Mouse (Mus musculus) MEL (cell line): Measurements from ENCODE around the gene Fndc1. TPM values are rescaled to one million over a fixed set of nuclear protein-coding genes. Genes with fewer than 3 reads are reported as not detected.

Experiments used
- DNase-seq: peaks from one replicate; pipeline ENCODE4 v3.0.0; 2011; ENCODE audit warnings: low read depth, low spot score
- H3K27ac ChIP-seq: 2 replicates; pipeline ENCODE4 v1.5.1; 2012; ENCODE audit warnings: low read depth, mild to moderate bottlenecking, control low read depth, low read length, moderate library complexity; ENCODE audit not compliant: control insufficient read depth
- H3K27me3 ChIP-seq, 2 experiments: fragments of 150-350 bp in 1 of 2; sonication (generic) in 1 of 2; 2 replicates each; pipeline ENCODE4 v1.6.1; 2012; ENCODE audit warnings: low read length in 2 of 2, mild to moderate bottlenecking in 2 of 2, improper control_type of control experiment in 1 of 2, moderate library complexity in 1 of 2; ENCODE audit not compliant: insufficient read depth in 2 of 2, control insufficient read depth in 1 of 2
- H3K36me3 ChIP-seq, 2 experiments: 2 replicates each; pipeline ENCODE4 v1.6.1; 2012 to 2014; ENCODE audit warnings: low read length in 2 of 2, improper control_type of control experiment in 1 of 2, inconsistent platforms in 1 of 2, mild to moderate bottlenecking in 1 of 2; ENCODE audit not compliant: insufficient read depth in 2 of 2, control insufficient read depth in 1 of 2
- H3K4me1 ChIP-seq, 2 experiments: fragments of 150-350 bp in 1 of 2; sonication (generic) in 1 of 2; 2 replicates each; pipeline ENCODE4 v1.6.1; 2012; ENCODE audit warnings: low read length in 2 of 2, improper control_type of control experiment in 1 of 2, mild to moderate bottlenecking in 1 of 2; ENCODE audit not compliant: insufficient read depth in 2 of 2, control insufficient read depth in 1 of 2
- H3K4me3 ChIP-seq, 2 experiments: fragments of 150-350 bp in 1 of 2; sonication (generic) in 1 of 2; 2 replicates each; pipeline ENCODE4 v1.5.1; 2012; ENCODE audit warnings: low read depth in 2 of 2, low read length in 2 of 2, mild to moderate bottlenecking in 2 of 2, moderate library complexity in 2 of 2, control low read depth in 1 of 2, improper control_type of control experiment in 1 of 2; ENCODE audit not compliant: control insufficient read depth in 1 of 2, insufficient read depth in 1 of 2
- H3K79me2 ChIP-seq: 2 replicates; pipeline ENCODE4 v1.6.1; 2012; ENCODE audit warnings: mild to moderate bottlenecking, low read length, moderate library complexity; ENCODE audit not compliant: control insufficient read depth, poor library complexity, insufficient read depth
- H3K9ac ChIP-seq: 2 replicates; pipeline ENCODE4 v1.6.1; 2012; ENCODE audit warnings: low read depth, mild to moderate bottlenecking, control low read depth, low read length, moderate library complexity; ENCODE audit not compliant: control insufficient read depth, poor library complexity, severe bottlenecking
- H3K9me3 ChIP-seq: fragments of 150-350 bp; sonication (generic); replicated peaks from 2 replicates; pipeline ENCODE4 v1.6.1; 2012; ENCODE audit warnings: mild to moderate bottlenecking, low read length, improper control_type of control experiment, moderate library complexity; ENCODE audit not compliant: insufficient read depth
- BHLHE40 ChIP-seq: IDR thresholded peaks from 2 replicates; pipeline ENCODE4 v1.6.1; 2012; ENCODE audit warnings: low read depth, mild to moderate bottlenecking, inconsistent platforms, low read length, improper control_type of control experiment, borderline replicate concordance
- CHD1 ChIP-seq: IDR thresholded peaks from 2 replicates; pipeline ENCODE4 v1.6.1; 2012; ENCODE audit warnings: low read depth, mild to moderate bottlenecking, inconsistent platforms, low read length, improper control_type of control experiment
- CHD2 ChIP-seq: IDR thresholded peaks from 2 replicates; pipeline ENCODE4 v1.6.1; 2011; ENCODE audit warnings: low read length, improper control_type of control experiment
- CTCF ChIP-seq, 3 experiments: IDR thresholded peaks in 2 of 3; conservative IDR thresholded peaks in 1 of 3; 2 replicates each; pipeline ENCODE4 v1.5.1; 2011 to 2012; ENCODE audit warnings: low read length in 3 of 3, low read depth in 2 of 3, mild to moderate bottlenecking in 2 of 3, improper control_type of control experiment in 1 of 3, inconsistent platforms in 1 of 3, mixed read lengths in 1 of 3, moderate library complexity in 1 of 3; ENCODE audit not compliant: control insufficient read depth in 1 of 3, insufficient read depth in 1 of 3, poor library complexity in 1 of 3, severe bottlenecking in 1 of 3
- E2F4 ChIP-seq: IDR thresholded peaks from 2 replicates; pipeline ENCODE4 v1.6.1; 2011; ENCODE audit warnings: low read depth, low read length, improper control_type of control experiment, borderline replicate concordance
- ELF1 ChIP-seq: IDR thresholded peaks from 2 replicates; pipeline ENCODE4 v1.6.1; 2014; ENCODE audit warnings: low read depth, mild to moderate bottlenecking, inconsistent platforms, low read length, improper control_type of control experiment, moderate library complexity
- ETS1 ChIP-seq: IDR thresholded peaks from 2 replicates; pipeline ENCODE4 v1.6.1; 2012; ENCODE audit warnings: low read depth, mild to moderate bottlenecking, inconsistent platforms, low read length, improper control_type of control experiment, moderate library complexity
- HCFC1 ChIP-seq: IDR thresholded peaks from 2 replicates; pipeline ENCODE4 v1.6.1; 2012; ENCODE audit warnings: low read depth, mild to moderate bottlenecking, inconsistent platforms, low read length, improper control_type of control experiment, moderate library complexity
- JUND ChIP-seq: IDR thresholded peaks from 2 replicates; pipeline ENCODE4 v1.6.1; 2011; ENCODE audit warnings: low read depth, mild to moderate bottlenecking, improper control_type of control experiment, low read length
- MAX ChIP-seq: IDR thresholded peaks from 2 replicates; pipeline ENCODE4 v1.6.1; 2011; ENCODE audit warnings: low read length, improper control_type of control experiment
- MAZ ChIP-seq: IDR thresholded peaks from 2 replicates; pipeline ENCODE4 v1.6.1; 2012; ENCODE audit warnings: low read depth, mild to moderate bottlenecking, inconsistent platforms, low read length, improper control_type of control experiment
- MEF2A ChIP-seq: IDR thresholded peaks from 2 replicates; pipeline ENCODE4 v1.6.1; 2014; ENCODE audit warnings: low read depth, mild to moderate bottlenecking, inconsistent platforms, low read length, improper control_type of control experiment; ENCODE audit not compliant: poor library complexity, insufficient replicate concordance, severe bottlenecking; ENCODE audit errors: extremely low read depth
- MXI1 ChIP-seq: IDR thresholded peaks from 2 replicates; pipeline ENCODE4 v1.6.1; 2011; ENCODE audit warnings: mild to moderate bottlenecking, low read depth, low read length, improper control_type of control experiment
- MYB ChIP-seq: IDR thresholded peaks from 2 replicates; pipeline ENCODE4 v1.6.1; 2011; ENCODE audit warnings: mild to moderate bottlenecking, low read depth, low read length, improper control_type of control experiment
- MYC ChIP-seq: IDR thresholded peaks from 2 replicates; pipeline ENCODE4 v1.6.1; 2011; ENCODE audit warnings: low read depth, mild to moderate bottlenecking, low read length, improper control_type of control experiment, moderate library complexity
- POLR2AphosphoS2 ChIP-seq: IDR thresholded peaks from 2 replicates; pipeline ENCODE4 v1.6.1; 2011; ENCODE audit warnings: low read length, improper control_type of control experiment
- POLR2AphosphoS5 ChIP-seq: IDR thresholded peaks from 2 replicates; pipeline ENCODE4 v1.6.1; 2012; ENCODE audit warnings: low read depth, borderline replicate concordance, mild to moderate bottlenecking, inconsistent platforms, low read length, moderate library complexity, mixed read lengths
- RAD21 ChIP-seq: IDR thresholded peaks from 2 replicates; pipeline ENCODE4 v1.6.1; 2011; ENCODE audit warnings: mild to moderate bottlenecking, low read depth, low read length, improper control_type of control experiment
- RCOR1 ChIP-seq: IDR thresholded peaks from 2 replicates; pipeline ENCODE4 v1.6.1; 2012; ENCODE audit warnings: low read depth, mild to moderate bottlenecking, inconsistent platforms, low read length, improper control_type of control experiment
- SIN3A ChIP-seq: IDR thresholded peaks from 2 replicates; pipeline ENCODE4 v1.6.1; 2012; ENCODE audit warnings: low read length, improper control_type of control experiment, inconsistent platforms
- SMC3 ChIP-seq: IDR thresholded peaks from 2 replicates; pipeline ENCODE4 v1.6.1; 2011; ENCODE audit warnings: low read depth, low read length, improper control_type of control experiment
- TBP ChIP-seq: IDR thresholded peaks from 2 replicates; pipeline ENCODE4 v1.8.0; 2011; ENCODE audit warnings: low read depth, low read length, improper control_type of control experiment
- TCF12 ChIP-seq: IDR thresholded peaks from 2 replicates; pipeline ENCODE4 v1.6.1; 2014; ENCODE audit warnings: low read depth, mild to moderate bottlenecking, inconsistent platforms, low read length, improper control_type of control experiment, moderate library complexity
- UBTF ChIP-seq: IDR thresholded peaks from 2 replicates; pipeline ENCODE4 v1.6.1; 2012; ENCODE audit warnings: low read depth, mild to moderate bottlenecking, inconsistent platforms, low read length, improper control_type of control experiment, moderate library complexity, borderline replicate concordance; ENCODE audit not compliant: insufficient read depth
- ZC3H11A ChIP-seq: IDR thresholded peaks from 2 replicates; pipeline ENCODE4 v1.6.1; 2012; ENCODE audit warnings: low read depth, mild to moderate bottlenecking, inconsistent platforms, low read length, improper control_type of control experiment
- ZKSCAN1 ChIP-seq: IDR thresholded peaks from 2 replicates; pipeline ENCODE4 v1.6.1; 2012; ENCODE audit warnings: low read depth, mild to moderate bottlenecking, inconsistent platforms, low read length, improper control_type of control experiment, moderate library complexity
- ZMIZ1 ChIP-seq: IDR thresholded peaks from 2 replicates; pipeline ENCODE4 v1.6.1; 2012; ENCODE audit warnings: low read depth, mild to moderate bottlenecking, inconsistent platforms, low read length, improper control_type of control experiment, moderate library complexity
- polyA plus RNA-seq, 2 experiments: library from polyadenylated mRNA; stranded (reverse) in 1 of 2; unstranded in 1 of 2; fragments of >175 nt in 1 of 2; fragments of >200 nt in 1 of 2; gene quantifications; 2 replicates each; pipeline versions ENCODE4 v1.2.1 to v1.2.4; 2012; ENCODE audit warnings: low replicate concordance in 2 of 2, low read depth in 1 of 2; ENCODE audit not compliant: insufficient read length in 2 of 2, insufficient read depth in 1 of 2, missing spikeins in 1 of 2
- total RNA-seq: library from RNA; depleted of rRNA; stranded (reverse); fragments of 300-350 nt; gene quantifications from 2 replicates; pipeline ENCODE4 v1.2.3, GENCODE M21; 2012

Fndc1 gene
- total and polyA plus RNA-seq, 3 experiments: 0.04 TPM; not detected in 2

DNA sequence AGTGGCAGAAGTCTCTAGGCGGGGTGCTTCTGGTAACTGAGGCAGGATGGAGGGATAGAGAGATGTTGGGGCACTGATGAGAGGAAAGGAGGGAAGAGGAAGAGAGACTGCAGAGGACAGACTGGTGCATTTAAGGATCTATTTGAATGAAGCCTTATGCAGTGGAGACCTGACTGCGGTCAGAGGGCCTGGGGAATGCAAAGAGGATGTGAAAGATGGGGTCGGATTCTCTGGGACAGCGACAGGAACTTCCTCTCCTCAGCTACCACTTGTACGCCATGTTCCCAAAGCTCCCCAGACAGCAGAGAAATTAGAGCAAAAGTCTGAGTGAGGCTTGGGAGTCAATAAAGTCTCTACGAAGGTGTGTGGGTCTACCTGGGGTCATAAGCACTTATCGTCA lies 42.0 kb upstream of the Fndc1 start:
- no peak for TF ChIP-seq RAD21
- no peak for TF ChIP-seq TBP
- TF ChIP-seq MAX: no peak
- TF ChIP-seq ELF1: no peak
- TF ChIP-seq JUND: no peak
- no peak for TF ChIP-seq MXI1
- no peak for TF ChIP-seq SMC3
- no peak for TF ChIP-seq HCFC1
- TF ChIP-seq CHD2: no peak
- TF ChIP-seq E2F4: no peak
- no peak for TF ChIP-seq SIN3A
- TF ChIP-seq ZMIZ1: no peak
- TF ChIP-seq POLR2AphosphoS5: no peak
- TF ChIP-seq MYB: no peak
- TF ChIP-seq ZKSCAN1: no peak
- TF ChIP-seq TCF12: no peak
- TF ChIP-seq BHLHE40: no peak
- no peak for TF ChIP-seq UBTF
- TF ChIP-seq MYC: no peak
- H3K36me3 ChIP-seq: peaks cover 0 to 2% of the 10 kb centered on the region in 2 experiments; a peak in 1 of 4 replicates
- no peaks in the 10 kb centered on the region for H3K4me1 ChIP-seq
- DNase-seq: no peak
- H3K27me3 ChIP-seq: peaks cover 0 to 2% of the 10 kb centered on the region in 2 experiments; a peak in 1 of 4 replicates
- H3K9me3 ChIP-seq: no peaks in the 10 kb centered on the region
- H3K27ac ChIP-seq: no peak overlapping the region
- H3K4me3 ChIP-seq: no peak overlapping the region
- no peak overlapping the region for H3K9ac ChIP-seq
- H3K79me2 ChIP-seq: no peaks in the 10 kb centered on the region

DNA sequence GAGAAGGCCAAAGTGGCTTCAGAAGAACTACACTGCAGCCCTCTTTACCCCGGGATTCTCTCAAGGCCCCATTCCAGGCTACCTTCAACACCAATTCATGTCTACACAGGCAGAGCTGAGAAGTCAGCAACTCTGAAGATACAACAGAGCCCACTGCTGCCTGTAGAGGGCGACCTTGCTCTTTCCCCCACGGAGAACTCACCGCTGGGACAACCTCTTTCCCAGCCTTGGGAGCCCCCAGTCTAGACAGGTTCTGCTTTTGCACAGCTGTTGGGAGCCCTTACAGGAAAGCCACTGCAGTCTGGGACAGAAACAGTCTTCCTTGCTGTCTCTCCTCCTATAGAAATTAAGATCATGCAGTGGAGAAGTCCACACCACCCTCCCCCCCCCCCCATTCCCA lies 41.5 kb upstream of the Fndc1 start:
- Histone ChIP-seq H3K79me2 (no peaks in the 10 kb centered on the region), H3K4me1 (peaks cover 0 to 3% of the 10 kb centered on the region in 2 experiments; a peak in 1 of 4 replicates), H3K9ac (no peak overlapping the region), H3K27me3 (peaks cover 0 to 2% of the 10 kb centered on the region in 2 experiments; a peak in 1 of 4 replicates), H3K27ac (no peak overlapping the region), H3K9me3 (no peaks in the 10 kb centered on the region), H3K36me3 (peaks cover 0 to 2% of the 10 kb centered on the region in 2 experiments; a peak in 1 of 4 replicates), H3K4me3 (no peak overlapping the region)
- peak; percentile 73 for DNase-seq
- TF ChIP-seq MEF2A: no peak
- TF ChIP-seq RCOR1: no peak
- TF ChIP-seq CHD1: no peak
- TF ChIP-seq UBTF: no peak
- peak; percentile 71 for TF ChIP-seq ZC3H11A
- peak; percentile 89 for TF ChIP-seq RAD21
- no peak for TF ChIP-seq JUND
- TF ChIP-seq MAZ: peak; percentile 58; the same call in 1 of the 2 replicates
- no peak for TF ChIP-seq ELF1
- no peak for TF ChIP-seq POLR2AphosphoS2
- TF ChIP-seq ZMIZ1: no peak
- no peak for TF ChIP-seq MXI1
- TF ChIP-seq HCFC1: no peak
- peak; percentile 77 for TF ChIP-seq SMC3
- peak; percentile 86 to 90 (median 89) for TF ChIP-seq CTCF (IDR thresholded peaks at IDR 0.05 in 2 of 3, conservative IDR thresholded peaks at IDR 0.05 in 1 of 3; ENCODE audit: control insufficient read depth in 1 of 3, insufficient read depth in 1 of 3, low read depth in 2 of 3, low read length in 3 of 3, poor library complexity in 1 of 3, severe bottlenecking in 1 of 3)
- no peak for TF ChIP-seq CHD2
- no peak for TF ChIP-seq ETS1
